ENCODE assay signal across 8 mouse cellular contexts in the genomic region with DNA sequence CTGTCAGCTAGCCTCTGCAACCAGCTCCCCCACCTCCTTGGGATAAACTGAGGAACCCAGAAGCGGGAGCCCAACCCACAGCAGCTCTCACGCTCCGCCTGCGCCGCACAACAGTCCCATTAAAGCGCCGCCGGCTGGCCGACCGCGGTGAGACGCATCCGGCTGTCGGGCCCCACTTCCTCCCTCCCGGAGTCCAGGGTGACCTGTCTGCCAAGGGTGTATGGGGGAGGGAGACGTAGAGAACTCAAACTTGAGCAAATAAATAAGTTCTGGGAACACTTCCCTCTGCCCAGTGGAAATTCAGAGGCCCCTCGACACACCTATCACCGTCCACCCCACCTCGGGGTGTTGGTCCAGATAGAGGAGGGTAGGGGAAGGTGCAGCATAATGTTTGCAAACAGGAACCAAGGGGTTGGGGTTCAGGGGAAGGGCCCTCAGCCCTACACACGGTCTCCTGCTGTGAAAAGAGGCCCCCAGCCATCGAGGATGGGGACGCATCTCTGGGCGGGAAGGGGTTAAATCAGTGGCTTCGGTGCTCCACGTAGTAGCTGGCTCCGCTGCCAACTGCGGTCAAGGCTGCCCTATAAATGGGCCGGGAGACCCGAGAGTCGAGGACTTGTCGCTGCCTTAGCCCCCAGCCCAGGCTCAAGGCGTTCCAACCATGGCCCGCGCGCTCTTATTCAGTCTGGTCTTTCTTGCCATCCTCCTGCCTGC. TPM values are rescaled to one million over a fixed set of nuclear protein-coding genes. Genes with fewer than 3 reads are reported as not detected.
A peak's percentile ranks its signal among the peaks of the same experiment; 100 is the strongest.
DNase-seq lines count a peak whose midpoint lies in the region; ATAC-seq lines count a peak whose summit lies in the region.

A gene (plus strand): TSS at position 611 of the 714 bp plus-strand sequence.

- H3K9ac ChIP-seq in forebrain, embryonic 11.5 days (ENCODE audit: low read length): peak within 1 kb of the TSS; percentile 47
- peak within 1 kb of the TSS; percentile 43 for H3K9ac ChIP-seq in limb, embryonic 11.5 days (ENCODE audit: low read length)
- H3K9ac ChIP-seq in stomach, embryonic 15.5 days: no peak within 1 kb of the TSS

- H3K4me2 ChIP-seq in forebrain, embryonic 11.5 days (ENCODE audit: low read depth, low read length, severe bottlenecking): peak within 1 kb of the TSS; percentile 32
- H3K4me2 ChIP-seq in limb, embryonic 11.5 days (ENCODE audit: low read depth, severe bottlenecking): peak within 1 kb of the TSS; percentile 54
- H3K4me2 ChIP-seq in stomach, embryonic 15.5 days: peak within 1 kb of the TSS; percentile 44

- ATAC-seq in forebrain, embryonic 11.5 days (replicated peaks; ENCODE audit: low FRiP score): no peak
- peak; percentile 8; the same call in 1 of the 2 replicates for ATAC-seq in limb, embryonic 11.5 days (ENCODE audit: insufficient number of reproducible peaks, low FRiP score, low TSS enrichment, low read depth)
- peak; percentile 59 for ATAC-seq in stomach, embryonic 15.5 days (ENCODE audit: insufficient read depth, low FRiP score, low read depth)

- no peaks in the 10 kb centered on the region for H3K9me3 ChIP-seq in forebrain, embryonic 11.5 days (ENCODE audit: control insufficient read depth, low read length)
- no peaks in the 10 kb centered on the region for H3K9me3 ChIP-seq in hindbrain, embryonic 10.5 days
- H3K9me3 ChIP-seq in limb, embryonic 11.5 days (ENCODE audit: control insufficient read depth, low read length): no peaks in the 10 kb centered on the region
- H3K9me3 ChIP-seq in stomach, embryonic 15.5 days: no peaks in the 10 kb centered on the region

- H3K4me3 ChIP-seq in forebrain, embryonic 11.5 days (ENCODE audit: low read depth, low read length): peak within 1 kb of the TSS; percentile 1; the same call in 1 of the 2 replicates
- H3K4me3 ChIP-seq in hindbrain, embryonic 10.5 days: peak within 1 kb of the TSS; percentile 44
- peak within 1 kb of the TSS; percentile 19 for H3K4me3 ChIP-seq in limb, embryonic 11.5 days (ENCODE audit: low read depth, low read length)
- peak within 1 kb of the TSS; percentile 9 for H3K4me3 ChIP-seq in stomach, embryonic 15.5 days (replicated peaks)

- 0 out of 2 replicates have a peak, but pooled peaks cover 1% of the 10 kb centered on the region for H3K4me1 ChIP-seq in forebrain, embryonic 11.5 days (replicated peaks; ENCODE audit: control insufficient read depth, insufficient read depth, low read length)
- peaks cover 28% of the 10 kb centered on the region for H3K4me1 ChIP-seq in hindbrain, embryonic 10.5 days (replicated peaks)
- H3K4me1 ChIP-seq in limb, embryonic 11.5 days (ENCODE audit: control insufficient read depth, insufficient read depth, low read length): peaks cover 17% of the 10 kb centered on the region
- H3K4me1 ChIP-seq in stomach, embryonic 15.5 days: peaks cover 3% of the 10 kb centered on the region

- H3K36me3 ChIP-seq in forebrain, embryonic 11.5 days (ENCODE audit: control insufficient read depth, insufficient read depth, low read length): no peaks in the 10 kb centered on the region
- H3K36me3 ChIP-seq in hindbrain, embryonic 10.5 days: peaks cover 17% of the 10 kb centered on the region
- H3K36me3 ChIP-seq in limb, embryonic 11.5 days (ENCODE audit: control insufficient read depth, insufficient read depth, low read length): no peaks in the 10 kb centered on the region
- no peaks in the 10 kb centered on the region for H3K36me3 ChIP-seq in stomach, embryonic 15.5 days

- WGBS in forebrain, embryonic 11.5 days: 2% methylated on average over 35 of the region's 35 CpGs
- WGBS in hindbrain, embryonic 10.5 days: 2% methylated on average over 35 of the region's 35 CpGs
- 2% methylated on average over 35 of the region's 35 CpGs for WGBS in limb, embryonic 11.5 days
- WGBS in stomach, embryonic 15.5 days: 9% methylated on average over 35 of the region's 35 CpGs

- no peak within 1 kb of the TSS for H3K27ac ChIP-seq in forebrain, embryonic 11.5 days (ENCODE audit: low read depth, low read length)
- peak within 1 kb of the TSS; percentile 29 for H3K27ac ChIP-seq in hindbrain, embryonic 10.5 days
- H3K27ac ChIP-seq in limb, embryonic 11.5 days (replicated peaks; ENCODE audit: low read depth, low read length): no peak within 1 kb of the TSS
- peak within 1 kb of the TSS; percentile 55 for H3K27ac ChIP-seq in stomach, embryonic 15.5 days

- H3K27me3 ChIP-seq in forebrain, embryonic 11.5 days (ENCODE audit: control insufficient read depth, insufficient read depth, low read length): peaks cover 13% of the 10 kb centered on the region
- H3K27me3 ChIP-seq in hindbrain, embryonic 10.5 days (ENCODE audit: insufficient read depth, poor library complexity, severe bottlenecking): peaks cover 46% of the 10 kb centered on the region
- peaks cover 14% of the 10 kb centered on the region; the same call in 1 of the 2 replicates for H3K27me3 ChIP-seq in limb, embryonic 11.5 days (ENCODE audit: control insufficient read depth, insufficient read depth, low read length)
- H3K27me3 ChIP-seq in stomach, embryonic 15.5 days (replicated peaks): 0 out of 2 replicates have a peak, but pooled peaks cover 6% of the 10 kb centered on the region

- DNase-seq in thymus, postnatal 0 days (ENCODE audit: low spot score): peak; percentile 39
- DNase-seq in thymus, adult 18-20 months: no peak
- peak; percentile 76 for DNase-seq in forebrain, embryonic 11.5 days (ENCODE audit: low spot score)
- DNase-seq in hindbrain, embryonic 10.5 days (ENCODE audit: low spot score): peak; percentile 57
- DNase-seq in limb, embryonic 11.5 days (ENCODE audit: low spot score): peak; percentile 71
- DNase-seq in mesoderm, embryonic 11.5 days (ENCODE audit: low read depth, low spot score): peak; percentile 44
- no peak for DNase-seq in adipocyte (ENCODE audit: low spot score)

RNA-seq across cellular contexts. Expression of the gene that starts here (rescaled TPM):
- polyA plus RNA-seq in thymus, postnatal 0 days (2015; fragmentation: Nextera tagmentation; extraction: Ambion mirVana): 0.94 and 1.3 TPM in 2 replicates
- polyA plus RNA-seq in forebrain, embryonic 11.5 days (2014; fragmentation: Nextera tagmentation; extraction: Ambion mirVana): not detected in 2 replicates
- 0.19 and 0.29 TPM in 2 replicates for polyA plus RNA-seq in hindbrain, embryonic 10.5 days (2016; fragmentation: Nextera tagmentation; extraction: Ambion mirVana)
- polyA plus RNA-seq in limb, embryonic 11.5 days (2014; fragmentation: Nextera tagmentation; extraction: Ambion mirVana): 0.53 and 0.55 TPM in 2 replicates
- 7.3 and 7.7 TPM in 2 replicates for polyA plus RNA-seq in stomach, embryonic 15.5 days (2015; fragmentation: Nextera tagmentation; extraction: Ambion mirVana)

Comparison
In these comparisons a context has a peak if more than half of its experiments do, and no peak if none do; other contexts are left out.
1. DNase-seq: peak in thymus, postnatal 0 days (single experiment) and mesoderm, embryonic 11.5 days (single experiment); none in thymus, adult 18-20 months (0 of 2) and adipocyte (single experiment).
2. Peak in DNase-seq, H3K4me3 ChIP-seq, H3K9ac ChIP-seq and H3K4me2 ChIP-seq in forebrain, embryonic 11.5 days; RNA of the gene not detected or under 1 TPM.
3. Peak in DNase-seq, H3K4me3 ChIP-seq and H3K27ac ChIP-seq in hindbrain, embryonic 10.5 days; RNA of the gene not detected or under 1 TPM.
4. Peak in DNase-seq, ATAC-seq, H3K4me3 ChIP-seq, H3K9ac ChIP-seq and H3K4me2 ChIP-seq in limb, embryonic 11.5 days; RNA of the gene not detected or under 1 TPM.
5. Peak in every context shown above with its lines, with median percentiles within 50 percentile points of each other: H3K4me2 ChIP-seq and H3K4me3 ChIP-seq.